Mouse (Mus musculus): Measurements from ENCODE around the gene Lasp1.
A peak's percentile ranks its signal among the peaks of the same experiment; 100 is the strongest.

Gene Lasp1

GRCm38 (mm10) chr11:97796910-97797309 lies 1.9 kb upstream of the Lasp1 start:
- DNase-seq (ENCODE audit: low spot score), result peak; percentile 80

- peak; percentile 81 for DNase-seq (ENCODE audit: low spot score)
Measured at GRCm38 (mm10) chr11:97797369-97798082, 1.3 kb upstream of the Lasp1 start.

GRCm38 (mm10) chr11:97798083-97798435 lies 741 bp upstream of the Lasp1 start:
- no peak for DNase-seq (ENCODE audit: low spot score)

- DNase-seq (ENCODE audit: low spot score), result peak; percentile 80
Measured at GRCm38 (mm10) chr11:97799146-97799993, 570 bp downstream of the Lasp1 start.

GRCm38 (mm10) chr11:97799994-97800690 lies 1.3 kb downstream of the Lasp1 start:
- DNase-seq (ENCODE audit: low spot score), result peak; percentile 71

- no peak for DNase-seq (ENCODE audit: low spot score)
Measured at GRCm38 (mm10) chr11:97800691-97801408, 2.0 kb downstream of the Lasp1 start.

GRCm38 (mm10) chr11:97801409-97802193 lies 2.8 kb downstream of the Lasp1 start:
- DNase-seq (ENCODE audit: low spot score), result peak; percentile 63

GRCm38 (mm10) chr11:97802194-97802470 lies 3.3 kb downstream of the Lasp1 start:
- no peak for DNase-seq (ENCODE audit: low spot score)

- DNase-seq (ENCODE audit: low spot score), result no peak
Measured at GRCm38 (mm10) chr11:97802495-97802894, 3.7 kb downstream of the Lasp1 start.

- DNase-seq (ENCODE audit: low spot score), result no peak
Measured at GRCm38 (mm10) chr11:97803847-97804246, 5.0 kb downstream of the Lasp1 start.

GRCm38 (mm10) chr11:97804841-97805661 lies 6.3 kb downstream of the Lasp1 start:
- DNase-seq (ENCODE audit: low spot score), result no peak

- peak; percentile 43 for DNase-seq (ENCODE audit: low spot score)
Measured at GRCm38 (mm10) chr11:97805662-97806612, 7.1 kb downstream of the Lasp1 start.

GRCm38 (mm10) chr11:97806613-97806964 lies 7.8 kb downstream of the Lasp1 start:
- DNase-seq (ENCODE audit: low spot score), result no peak

- DNase-seq (ENCODE audit: low spot score), result no peak
Measured at GRCm38 (mm10) chr11:97807626-97808025, 8.8 kb downstream of the Lasp1 start.

GRCm38 (mm10) chr11:97808093-97808492 lies 9.3 kb downstream of the Lasp1 start:
- DNase-seq (ENCODE audit: low spot score), result no peak

- DNase-seq (ENCODE audit: low spot score), result peak; percentile 40
Measured at GRCm38 (mm10) chr11:97808621-97809234, 9.9 kb downstream of the Lasp1 start.

GRCm38 (mm10) chr11:97809235-97810121 lies 10.7 kb downstream of the Lasp1 start:
- no peak for DNase-seq (ENCODE audit: low spot score)

GRCm38 (mm10) chr11:97810356-97810755 lies 11.6 kb downstream of the Lasp1 start:
- no peak for DNase-seq (ENCODE audit: low spot score)

Data from MN1 (cell line).